Comparison of ENCODE assay signal across 8 mouse cellular contexts in genomic region chr7:19282791-19283405, GRCm38 (mm10). TPM values are rescaled to one million over a fixed set of nuclear protein-coding genes. Genes with fewer than 3 reads are reported as not detected.
A peak's percentile ranks its signal among the peaks of the same experiment; 100 is the strongest.
DNase-seq lines count a peak whose midpoint lies in the region; ATAC-seq lines count a peak whose summit lies in the region.

No protein-coding gene starts in this region.

- peak; percentile 62 for DNase-seq in kidney, adult 18-20 months
- no peak for DNase-seq in kidney, adult 8-10 months
- peak; percentile 47 for DNase-seq in adipocyte (ENCODE audit: low spot score)
- peak; percentile 81 for DNase-seq in embryonic facial prominence, embryonic 11.5 days (ENCODE audit: low spot score)
- DNase-seq in heart, postnatal 14 days = peak; percentile 69 to 77
- peak; percentile 48 to 49 for DNase-seq in left cerebral cortex, postnatal 36 days (ENCODE audit: low spot score in 2 of 2)
- DNase-seq in midbrain, embryonic 10.5 days (ENCODE audit: low spot score) = peak; percentile 74

- H3K4me3 ChIP-seq in embryonic facial prominence, embryonic 11.5 days (ENCODE audit: low read depth, low read length) = peak overlapping the region; percentile 55
- peak overlapping the region; percentile 92 for H3K4me3 ChIP-seq in midbrain, embryonic 10.5 days
- H3K4me3 ChIP-seq in stomach, embryonic 16.5 days (replicated peaks; ENCODE audit: low read length) = peak overlapping the region; percentile 61

- peak overlapping the region; percentile 57 for H3K9ac ChIP-seq in embryonic facial prominence, embryonic 11.5 days (replicated peaks; ENCODE audit: low read length)
- H3K9ac ChIP-seq in stomach, embryonic 16.5 days (ENCODE audit: low read length) = peak overlapping the region; percentile 61; the same call in 1 of the 2 replicates

- no peaks in the 10 kb centered on the region for H3K9me3 ChIP-seq in embryonic facial prominence, embryonic 11.5 days (replicated peaks; ENCODE audit: control insufficient read depth, low read length)
- no peaks in the 10 kb centered on the region for H3K9me3 ChIP-seq in midbrain, embryonic 10.5 days (replicated peaks)
- no peaks in the 10 kb centered on the region for H3K9me3 ChIP-seq in stomach, embryonic 16.5 days (replicated peaks; ENCODE audit: control insufficient read depth, low read length)

- H3K27ac ChIP-seq in embryonic facial prominence, embryonic 11.5 days (replicated peaks; ENCODE audit: low read depth, low read length) = no peak overlapping the region
- H3K27ac ChIP-seq in midbrain, embryonic 10.5 days (replicated peaks) = peak overlapping the region; percentile 94
- H3K27ac ChIP-seq in stomach, embryonic 16.5 days (ENCODE audit: low read length) = no peak overlapping the region

- intact Hi-C loops in heart, postnatal 14 days (cut with DNase I) = loop anchor here (5.0 kb wide), 1 partner anchor 106 kb away; the partner anchor contains the start of gene Eml2
- intact Hi-C loops in left cerebral cortex, postnatal 36 days (cut with DNase I) = no loop called here

- peaks cover 27% of the 10 kb centered on the region for H3K27me3 ChIP-seq in embryonic facial prominence, embryonic 11.5 days (ENCODE audit: control insufficient read depth, insufficient read depth, low read length)
- H3K27me3 ChIP-seq in midbrain, embryonic 10.5 days (ENCODE audit: low read depth, poor library complexity, severe bottlenecking) = peaks cover 44% of the 10 kb centered on the region
- H3K27me3 ChIP-seq in stomach, embryonic 16.5 days (ENCODE audit: control insufficient read depth, insufficient read depth, low read length) = peaks cover 34% of the 10 kb centered on the region

- H3K36me3 ChIP-seq in embryonic facial prominence, embryonic 11.5 days (replicated peaks; ENCODE audit: control insufficient read depth, insufficient read depth, low read depth, low read length) = no peaks in the 10 kb centered on the region
- H3K36me3 ChIP-seq in midbrain, embryonic 10.5 days = peaks cover 17% of the 10 kb centered on the region
- no peaks in the 10 kb centered on the region for H3K36me3 ChIP-seq in stomach, embryonic 16.5 days (ENCODE audit: control insufficient read depth, insufficient read depth, low read length)

- H3K4me1 ChIP-seq in embryonic facial prominence, embryonic 11.5 days (ENCODE audit: control insufficient read depth, insufficient read depth, low read length) = peaks cover 9% of the 10 kb centered on the region; the same call in 1 of the 2 replicates
- H3K4me1 ChIP-seq in midbrain, embryonic 10.5 days = peaks cover 29% of the 10 kb centered on the region
- peaks cover 6% of the 10 kb centered on the region for H3K4me1 ChIP-seq in stomach, embryonic 16.5 days (ENCODE audit: control insufficient read depth, insufficient read depth, low read length)

- peak; percentile 53 for ATAC-seq in embryonic facial prominence, embryonic 11.5 days (replicated peaks; ENCODE audit: insufficient number of reproducible peaks, low FRiP score, low TSS enrichment, low read depth)
- ATAC-seq in stomach, embryonic 16.5 days (ENCODE audit: insufficient read depth, low FRiP score) = peak; percentile 73

- WGBS in embryonic facial prominence, embryonic 11.5 days = 2% methylated on average over 32 of the region's 35 CpGs
- 1% methylated on average over 35 of the region's 35 CpGs for WGBS in midbrain, embryonic 10.5 days
- WGBS in stomach, embryonic 16.5 days = 1% methylated on average over 35 of the region's 35 CpGs

- H3K4me2 ChIP-seq in embryonic facial prominence, embryonic 11.5 days (ENCODE audit: low read depth, low read length) = peak overlapping the region; percentile 83
- peak overlapping the region; percentile 99 for H3K4me2 ChIP-seq in stomach, embryonic 16.5 days (ENCODE audit: low read depth, low read length)

RNA-seq across cellular contexts. Expression of gene Rtn2, which starts 0.5 kb away (rescaled TPM):
- polyA plus RNA-seq in embryonic facial prominence, embryonic 11.5 days (2014; fragmentation: Nextera tagmentation; extraction: Ambion mirVana) = 15.8 and 17.5 TPM in 2 replicates
- 100 to 1,000 TPM; 106 to 122 TPM for total RNA-seq in heart, postnatal 14 days (2021)
- total RNA-seq in left cerebral cortex, postnatal 36 days (2021) = 100 to 1,000 TPM in 1 of 2 experiments, 10 to 100 TPM in 1; 98.6 to 121 TPM
- polyA plus RNA-seq in midbrain, embryonic 10.5 days (2016; fragmentation: Nextera tagmentation; extraction: Ambion mirVana) = 41.9 and 48.6 TPM in 2 replicates
- 14.8 and 21.7 TPM in 2 replicates for polyA plus RNA-seq in stomach, embryonic 16.5 days (2015; fragmentation: Nextera tagmentation; extraction: Ambion mirVana)

RNA-seq across cellular contexts. Expression of gene Ppm1n, which starts 3.0 kb away (rescaled TPM):
- polyA plus RNA-seq in embryonic facial prominence, embryonic 11.5 days (2014; fragmentation: Nextera tagmentation; extraction: Ambion mirVana) = not detected in 2 replicates
- not detected for total RNA-seq in heart, postnatal 14 days (2021)
- not detected for total RNA-seq in left cerebral cortex, postnatal 36 days (2021)
- 0.36 and 0.39 TPM in 2 replicates for polyA plus RNA-seq in midbrain, embryonic 10.5 days (2016; fragmentation: Nextera tagmentation; extraction: Ambion mirVana)
- 0.17 TPM in 1 of 2 replicates, not detected in the other for polyA plus RNA-seq in stomach, embryonic 16.5 days (2015; fragmentation: Nextera tagmentation; extraction: Ambion mirVana)

RNA-seq across cellular contexts. Expression of gene Vasp, which starts 11.3 kb away (rescaled TPM):
- polyA plus RNA-seq in embryonic facial prominence, embryonic 11.5 days (2014; fragmentation: Nextera tagmentation; extraction: Ambion mirVana) = 53.2 and 54.9 TPM in 2 replicates
- 10 to 100 TPM; 55.7 to 59.1 TPM for total RNA-seq in heart, postnatal 14 days (2021)
- 10 to 100 TPM; 11.2 to 13.5 TPM for total RNA-seq in left cerebral cortex, postnatal 36 days (2021)
- 49.3 and 52.7 TPM in 2 replicates for polyA plus RNA-seq in midbrain, embryonic 10.5 days (2016; fragmentation: Nextera tagmentation; extraction: Ambion mirVana)
- 77.8 and 85.6 TPM in 2 replicates for polyA plus RNA-seq in stomach, embryonic 16.5 days (2015; fragmentation: Nextera tagmentation; extraction: Ambion mirVana)

RNA-seq across cellular contexts. Expression of gene Fosb, which starts 27.0 kb away (rescaled TPM):
- not detected in 2 replicates for polyA plus RNA-seq in embryonic facial prominence, embryonic 11.5 days (2014; fragmentation: Nextera tagmentation; extraction: Ambion mirVana)
- total RNA-seq in heart, postnatal 14 days (2021) = 1 to 10 TPM in 1 of 2 experiments, under 1 TPM in 1; 0.60 to 1.2 TPM
- 10 to 100 TPM; 20.6 to 22.5 TPM for total RNA-seq in left cerebral cortex, postnatal 36 days (2021)
- polyA plus RNA-seq in midbrain, embryonic 10.5 days (2016; fragmentation: Nextera tagmentation; extraction: Ambion mirVana) = 0.02 TPM in 1 of 2 replicates, not detected in the other
- polyA plus RNA-seq in stomach, embryonic 16.5 days (2015; fragmentation: Nextera tagmentation; extraction: Ambion mirVana) = 0.25 and 0.27 TPM in 2 replicates

RNA-seq across cellular contexts. Expression of gene Opa3, which starts 54.8 kb away (rescaled TPM):
- polyA plus RNA-seq in embryonic facial prominence, embryonic 11.5 days (2014; fragmentation: Nextera tagmentation; extraction: Ambion mirVana) = 39.5 and 45.5 TPM in 2 replicates
- 10 to 100 TPM; 54.8 to 58.3 TPM for total RNA-seq in heart, postnatal 14 days (2021)
- 10 to 100 TPM; 41.0 to 45.7 TPM for total RNA-seq in left cerebral cortex, postnatal 36 days (2021)
- 51.0 and 51.9 TPM in 2 replicates for polyA plus RNA-seq in midbrain, embryonic 10.5 days (2016; fragmentation: Nextera tagmentation; extraction: Ambion mirVana)
- polyA plus RNA-seq in stomach, embryonic 16.5 days (2015; fragmentation: Nextera tagmentation; extraction: Ambion mirVana) = 33.0 and 34.5 TPM in 2 replicates

Comparison
In these comparisons a context has a peak if more than half of its experiments do, and no peak if none do; other contexts are left out.
1. DNase-seq: peak in kidney, adult 18-20 months (single experiment), adipocyte (single experiment), embryonic facial prominence, embryonic 11.5 days (single experiment), heart, postnatal 14 days (2 of 2), left cerebral cortex, postnatal 36 days (2 of 2) and midbrain, embryonic 10.5 days (single experiment); none in kidney, adult 8-10 months (0 of 2).
2. Peak in every context shown above with its lines, with median percentiles within 50 percentile points of each other: H3K4me3 ChIP-seq.